Mouse (Mus musculus) kidney, adult 2 months (tissue): ENCODE data around the gene Map2k6.

ENCODE experiments used
- CTCF ChIP-seq: fragments of 200-500 bp; conservative IDR thresholded peaks from 2 replicates; pipeline ENCODE4 v1.5.1; 2011; ENCODE audit warnings: low read depth, mild to moderate bottlenecking, control low read depth, low read length, moderate library complexity, mixed read lengths; ENCODE audit not compliant: insufficient read depth, insufficient read length
- POLR2A ChIP-seq: fragments of 200-500 bp; IDR thresholded peaks from one replicate; pipeline ENCODE4 v1.6.1; 2011; ENCODE audit warnings: low read depth, low read length, control low read depth

- no peak for TF ChIP-seq CTCF
- TF ChIP-seq POLR2A, result no peak
Measured at GRCm38 (mm10) chr11:110563801-110564200, 164.9 kb downstream of the Map2k6 start.
